Mouse (Mus musculus) stomach, postnatal 0 days (tissue): ENCODE results near the gene 1700001O22Rik.

ENCODE experiments used
- CTCF ChIP-seq: IDR thresholded peaks from 2 replicates; pipeline ENCODE4 v1.5.1; 2016; ENCODE audit warnings: antibody characterized with exemption, low read depth, mild to moderate bottlenecking, moderate library complexity
- EP300 ChIP-seq: optimal IDR thresholded peaks from 2 replicates; pipeline ENCODE3; 2016; ENCODE audit warnings: antibody characterized with exemption

DNA sequence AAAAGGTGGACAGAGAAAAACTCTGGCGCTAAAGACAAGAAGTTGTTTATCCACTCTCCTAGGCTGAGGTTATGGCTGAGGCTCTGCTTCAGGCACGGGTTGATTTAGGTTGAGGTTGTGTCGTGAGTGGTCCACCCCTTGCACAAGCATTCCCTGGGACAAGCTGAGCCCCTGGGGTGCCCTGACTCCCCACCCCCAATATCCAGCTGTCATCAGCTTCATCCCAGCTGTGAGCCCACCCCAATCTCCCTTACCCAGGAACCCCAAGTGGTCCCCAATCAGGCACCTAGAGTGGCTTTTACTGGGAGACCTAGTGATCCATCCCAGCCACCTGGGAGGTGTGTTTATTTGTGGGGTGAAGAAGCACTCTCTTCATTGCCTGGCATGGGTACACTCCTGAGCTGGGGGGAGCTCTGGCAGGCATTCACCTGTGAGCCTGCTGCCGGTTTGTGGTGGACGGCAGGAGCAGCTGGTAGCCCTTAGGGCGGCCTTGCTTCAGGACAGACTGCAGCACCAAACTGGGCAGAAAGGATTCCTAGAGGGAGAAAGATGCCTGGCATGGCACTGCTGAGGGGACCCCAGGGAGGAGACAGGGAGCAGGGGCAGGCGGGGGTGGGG lies 8.1 kb downstream of the 1700001O22Rik start:
- TF ChIP-seq EP300 (no peak), CTCF (no peak)
